Mouse (Mus musculus) liver, adult 2 months (tissue): Measurements from ENCODE around the gene Hydin. TPM values are rescaled to one million over a fixed set of nuclear protein-coding genes. Genes with fewer than 3 reads are reported as not detected.
"Not testable (repeated sequence)": the region's sequence is repeated elsewhere in the genome, so short reads cannot be mapped to it uniquely, and the experiment has no call there.

ENCODE experiments used
- DNase-seq: peaks from one replicate; pipeline ENCODE4 v3.0.0-alpha.2; 2011; ENCODE audit warnings: low read depth, low spot score; ENCODE audit errors: extremely low read depth
- H3K27ac ChIP-seq: fragments of 200-500 bp; replicated peaks from 2 replicates; pipeline ENCODE4 v1.5.1; 2012; ENCODE audit warnings: low read depth, mild to moderate bottlenecking, control low read depth, inconsistent platforms, low read length; ENCODE audit not compliant: insufficient read depth
- H3K27me3 ChIP-seq: fragments of 200-500 bp; 2 replicates; pipeline ENCODE4 v1.6.1; 2012; ENCODE audit warnings: mild to moderate bottlenecking, moderate library complexity, low read length, inconsistent platforms; ENCODE audit not compliant: control insufficient read depth, insufficient read depth
- H3K36me3 ChIP-seq: fragments of 200-500 bp; 2 replicates; pipeline ENCODE4 v1.6.1; 2012; ENCODE audit warnings: low read length, inconsistent platforms; ENCODE audit not compliant: control insufficient read depth, insufficient read depth
- H3K4me1 ChIP-seq: fragments of 200-500 bp; 2 replicates; pipeline ENCODE4 v1.6.1; 2011; ENCODE audit warnings: low read length; ENCODE audit not compliant: control insufficient read depth, insufficient read depth
- H3K4me3 ChIP-seq: fragments of 200-500 bp; 2 replicates; pipeline ENCODE4 v1.5.1; 2011; ENCODE audit warnings: low read depth, mild to moderate bottlenecking, control low read depth, low read length, moderate library complexity; ENCODE audit not compliant: insufficient read depth
- H3K79me2 ChIP-seq: fragments of 200-500 bp; 2 replicates; pipeline ENCODE4 v1.6.1; 2012; ENCODE audit warnings: inconsistent platforms, mild to moderate bottlenecking, low read length, moderate library complexity; ENCODE audit not compliant: control insufficient read depth, insufficient read depth
- H3K9ac ChIP-seq: fragments of 200-500 bp; 2 replicates; pipeline ENCODE4 v1.6.1; 2012; ENCODE audit warnings: low read depth, mild to moderate bottlenecking, control low read depth, inconsistent platforms, low read length
- CTCF ChIP-seq: fragments of 200-500 bp; IDR thresholded peaks from 2 replicates; pipeline ENCODE4 v1.5.1; 2011; ENCODE audit warnings: low read depth, low read length, control low read depth
- POLR2A ChIP-seq: fragments of 200-500 bp; IDR thresholded peaks from 2 replicates; pipeline ENCODE4 v1.6.1; 2011; ENCODE audit warnings: low read length, control low read depth; ENCODE audit not compliant: insufficient read depth; ENCODE audit errors: extremely low read depth
- WGBS: fragments of 180-500 bp; shearing (Covaris S2); methylation state at CpG from one replicate; pipeline ENCODE4 v1.1.7; 2018; 5-methylcytosine and 5-hydroxymethylcytosine counted together
- polyA plus RNA-seq: library from polyadenylated mRNA; depleted of rRNA; stranded (reverse); fragments of >200 nt; gene quantifications from 2 replicates; pipeline ENCODE4 v1.2.3, GENCODE M21; 2012
- total RNA-seq: library from RNA; depleted of rRNA; stranded (reverse); fragments of >200 nt; gene quantifications from 2 replicates; pipeline ENCODE4 v1.2.3, GENCODE M21; 2014

Gene Hydin
- total and polyA plus RNA-seq, 2 experiments: under 0.01 TPM; not detected in 1

GRCm38 (mm10) chr8:110319586-110319985, 52.8 kb downstream of the Hydin start:
- no peak for TF ChIP-seq POLR2A
- Histone ChIP-seq H3K27me3 (no peaks in the 10 kb centered on the region), H3K4me3 (no peak overlapping the region), H3K9ac (no peak overlapping the region), H3K27ac (no peak overlapping the region), H3K36me3 (no peaks in the 10 kb centered on the region), H3K79me2 (no peaks in the 10 kb centered on the region), H3K4me1 (peaks cover 2% of the 10 kb centered on the region; the same call in 1 of the 2 replicates)
- 75% methylated on average over 4 of the region's 4 CpGs for whole genome bisulfite sequencing
- DNase-seq: no peak

DNA sequence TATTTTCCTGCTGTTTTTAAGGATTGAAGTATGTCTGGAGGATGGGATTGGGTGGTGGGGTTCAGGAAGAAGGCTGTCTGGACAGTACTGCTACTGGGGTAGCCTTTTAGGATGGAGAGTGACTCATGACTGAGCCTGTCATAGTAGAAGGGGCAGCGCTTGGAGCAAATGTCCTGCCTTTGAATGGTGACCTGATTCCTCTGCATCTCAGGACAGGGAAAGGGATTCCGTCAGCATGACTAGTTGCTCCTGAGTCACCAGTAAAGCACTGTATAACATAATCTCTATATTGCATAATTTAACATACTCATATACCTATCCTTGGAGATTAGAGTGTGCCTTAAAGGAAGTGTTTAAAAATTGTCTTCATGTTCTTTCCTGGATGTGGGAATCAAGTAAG, 54.7 kb downstream of the Hydin start:
- H3K4me1 ChIP-seq: peaks cover 2% of the 10 kb centered on the region; the same call in 1 of the 2 replicates
- WGBS: 82% methylated on average over 2 of the region's 2 CpGs
- H3K4me3 ChIP-seq: no peak overlapping the region
- no peak for TF ChIP-seq POLR2A
- no peak for TF ChIP-seq CTCF
- H3K36me3 ChIP-seq: no peaks in the 10 kb centered on the region
- H3K79me2 ChIP-seq: no peaks in the 10 kb centered on the region
- H3K9ac ChIP-seq: no peak overlapping the region
- H3K27me3 ChIP-seq: no peaks in the 10 kb centered on the region
- no peak overlapping the region for H3K27ac ChIP-seq
- DNase-seq: no peak

DNA sequence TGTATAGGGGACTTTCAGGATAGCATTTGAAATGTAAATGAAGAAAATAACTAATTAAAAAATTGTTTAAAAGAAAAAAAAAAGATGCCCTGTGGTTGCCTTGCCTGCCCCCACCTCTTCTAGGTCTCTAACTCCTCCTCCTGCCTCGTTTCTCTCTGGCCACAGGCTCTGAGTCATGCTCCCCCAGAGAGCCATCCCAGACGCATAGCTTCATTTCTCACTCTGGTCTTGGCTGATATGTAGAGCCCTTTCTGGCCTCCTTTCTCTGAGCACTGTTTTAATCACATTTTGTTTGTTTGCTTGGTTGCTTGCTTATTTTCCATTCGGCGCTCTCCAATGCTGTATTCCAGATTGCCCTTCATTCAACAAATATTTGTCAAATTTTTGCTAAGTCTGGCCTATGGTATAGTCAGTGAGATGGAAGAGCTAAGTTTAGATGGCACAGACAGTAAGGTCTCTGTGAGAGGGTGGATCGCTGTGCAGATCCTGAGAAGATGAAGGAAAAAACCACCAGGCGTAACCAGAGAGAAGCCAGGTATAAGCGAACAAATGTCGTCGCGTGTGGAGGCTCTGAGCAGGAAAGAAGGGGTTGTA, 57.3 kb downstream of the Hydin start:
- no peaks in the 10 kb centered on the region for H3K27me3 ChIP-seq
- no peaks in the 10 kb centered on the region for H3K79me2 ChIP-seq
- TF ChIP-seq CTCF (no peak), POLR2A (no peak)
- no peak overlapping the region for H3K9ac ChIP-seq
- no peak overlapping the region for H3K4me3 ChIP-seq
- peaks cover 2% of the 10 kb centered on the region; the same call in 1 of the 2 replicates for H3K4me1 ChIP-seq
- 83% methylated on average over 10 of the region's 10 CpGs for WGBS
- no peaks in the 10 kb centered on the region for H3K36me3 ChIP-seq
- no peak overlapping the region for H3K27ac ChIP-seq
- no peak for DNase-seq

GRCm38 (mm10) chr8:110327120-110327519, 60.3 kb downstream of the Hydin start:
- H3K27me3 ChIP-seq, H3K27ac ChIP-seq, H3K4me1 ChIP-seq, H3K79me2 ChIP-seq, H3K4me3 ChIP-seq, H3K36me3 ChIP-seq, DNase-seq, H3K9ac ChIP-seq: not testable (repeated sequence)

DNA sequence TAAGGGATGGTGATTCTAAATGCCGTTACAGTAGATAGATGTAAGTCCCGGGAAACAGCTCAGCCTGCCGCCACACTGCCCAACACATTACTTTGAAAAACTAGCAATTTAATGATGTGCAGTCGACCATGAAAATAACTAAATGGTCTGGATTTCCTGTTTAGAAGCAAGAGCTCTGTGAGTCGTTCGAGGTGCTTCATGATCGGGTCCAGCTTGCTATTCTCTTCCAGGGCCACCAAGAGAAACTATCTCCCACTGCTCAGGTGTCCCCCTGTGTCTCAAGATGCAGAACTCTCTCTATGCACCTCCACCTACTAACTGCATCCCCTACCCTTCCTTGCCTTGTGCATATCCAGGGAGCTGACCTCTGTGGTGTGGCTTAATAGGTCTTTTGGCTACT, 66.6 kb downstream of the Hydin start:
- Histone ChIP-seq H3K27me3 (no peaks in the 10 kb centered on the region), H3K9ac (no peak overlapping the region), H3K4me1 (no peaks in the 10 kb centered on the region), H3K27ac (no peak overlapping the region), H3K4me3 (no peak overlapping the region), H3K36me3 (no peaks in the 10 kb centered on the region), H3K79me2 (no peaks in the 10 kb centered on the region)
- 80% methylated on average over 7 of the region's 7 CpGs for WGBS
- DNase-seq: no peak
- TF ChIP-seq CTCF (no peak), POLR2A (no peak)

- no peaks in the 10 kb centered on the region for H3K79me2 ChIP-seq
- no peak overlapping the region for H3K27ac ChIP-seq
- TF ChIP-seq CTCF: no peak
- TF ChIP-seq POLR2A: no peak
- no peaks in the 10 kb centered on the region for H3K4me1 ChIP-seq
- no peak overlapping the region for H3K9ac ChIP-seq
- H3K27me3 ChIP-seq: no peaks in the 10 kb centered on the region
- no peak overlapping the region for H3K4me3 ChIP-seq
- no peaks in the 10 kb centered on the region for H3K36me3 ChIP-seq
- DNase-seq: no peak
- 68% methylated on average over 2 of the region's 2 CpGs for WGBS
Observed at GRCm38 (mm10) chr8:110339447-110339846, 72.7 kb downstream of the Hydin start.
